Mouse (Mus musculus) adrenal gland, postnatal 25 days (tissue): ENCODE measurements around the gene Clca3a1. TPM values are rescaled to one million over a fixed set of nuclear protein-coding genes. Genes with fewer than 3 reads are reported as not detected.

ENCODE experiments used
- DNase-seq: peaks from one replicate; pipeline ENCODE4 v3.0.0; 2021; ENCODE audit warnings: mixed read lengths
- total RNA-seq: library from RNA; stranded (reverse); gene quantifications from 2 replicates; pipeline ENCODE4 v1.2.3, GENCODE M21; 2021

Gene Clca3a1
- total RNA-seq, 1 experiment from 2014 or later = 9.2 TPM

DNA sequence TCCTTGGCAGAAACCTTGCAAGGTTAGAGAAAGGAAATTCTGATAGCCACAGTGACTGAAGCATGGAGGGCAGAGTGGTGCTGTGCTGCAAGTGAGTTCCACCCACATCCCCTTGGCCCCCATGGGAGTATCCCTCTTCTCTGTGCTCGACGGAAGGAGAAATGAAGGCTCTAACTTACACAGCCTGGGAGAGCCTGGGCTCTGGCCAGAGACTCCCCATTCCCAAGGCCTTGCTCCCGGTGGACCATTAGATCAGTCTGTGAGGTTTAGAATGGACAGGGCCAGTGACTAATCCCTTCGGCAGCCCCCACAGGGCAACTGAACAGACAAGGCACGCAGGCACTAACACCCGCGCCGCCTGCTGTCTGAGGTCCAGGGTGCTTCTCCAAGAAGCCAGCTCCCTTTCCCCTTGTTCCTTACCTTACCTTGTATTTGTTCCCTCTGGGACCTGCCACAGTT is 81.0 kb downstream of the Clca3a1 start:
- DNase-seq = no peak

Other genes starting within 250 kb of the Clca3a1 start
- gene Hs2st1, start 190.8 kb downstream of the Clca3a1 start, total RNA-seq = 12.9 and 19.5 TPM in 2 replicates
- 249 and 324 TPM in 2 replicates for gene Selenof, start 190.7 kb downstream of the Clca3a1 start, total RNA-seq
- gene Sh3glb1, start 40.6 kb downstream of the Clca3a1 start, total RNA-seq = 180 and 199 TPM in 2 replicates
- not detected in 2 replicates for gene Clca3a2, start 58.5 kb upstream of the Clca3a1 start, total RNA-seq
- gene Clca3b, start 88.4 kb upstream of the Clca3a1 start, total RNA-seq = not detected in 2 replicates
- not detected in 2 replicates for gene Clca4b, start 171.6 kb upstream of the Clca3a1 start, total RNA-seq
- gene Clca4a, start 214.1 kb upstream of the Clca3a1 start, total RNA-seq = not detected in 2 replicates